Mouse (Mus musculus) embryonic stem cell, embryonic (primary cell): Measurements from ENCODE around the gene Apoo.
"Not testable (repeated sequence)": the region's sequence is repeated elsewhere in the genome, so short reads cannot be mapped to it uniquely, and the experiment has no call there.

Source experiments
- CTCF ChIA-PET, 4 experiments: fragments of 300-600 bp in 2 of 4; fragments of 350-600 bp in 2 of 4; sonication (Branson Sonifier 250); formaldehyde crosslinking; loops; one replicate each; lab custom pipeline; 2022; ENCODE audit warnings: inconsistent platforms in 2 of 4; lab: Charles Lee
- POLR2A ChIA-PET, 4 experiments: fragments of 300-600 bp in 2 of 4; fragments of 350-600 bp in 2 of 4; sonication (Branson Sonifier 250); formaldehyde crosslinking; loops; one replicate each; lab custom pipeline; 2022; ENCODE audit warnings: antibody characterized with exemption in 4 of 4, inconsistent platforms in 1 of 4; lab: Charles Lee

Apoo gene

GRCm38 (mm10) chrX:94462604-94463429 lies 95.9 kb downstream of the Apoo start:
- POLR2A ChIA-PET, CTCF ChIA-PET: not testable (repeated sequence)
